Mouse (Mus musculus): ENCODE measurements at regions not wholly inside any gene's neighbourhood (a gene's known extent, or its start where the extent isn't known, plus 50 kb on each side); places are given as distances from the start of the nearest gene placed in this dataset.

DNA sequence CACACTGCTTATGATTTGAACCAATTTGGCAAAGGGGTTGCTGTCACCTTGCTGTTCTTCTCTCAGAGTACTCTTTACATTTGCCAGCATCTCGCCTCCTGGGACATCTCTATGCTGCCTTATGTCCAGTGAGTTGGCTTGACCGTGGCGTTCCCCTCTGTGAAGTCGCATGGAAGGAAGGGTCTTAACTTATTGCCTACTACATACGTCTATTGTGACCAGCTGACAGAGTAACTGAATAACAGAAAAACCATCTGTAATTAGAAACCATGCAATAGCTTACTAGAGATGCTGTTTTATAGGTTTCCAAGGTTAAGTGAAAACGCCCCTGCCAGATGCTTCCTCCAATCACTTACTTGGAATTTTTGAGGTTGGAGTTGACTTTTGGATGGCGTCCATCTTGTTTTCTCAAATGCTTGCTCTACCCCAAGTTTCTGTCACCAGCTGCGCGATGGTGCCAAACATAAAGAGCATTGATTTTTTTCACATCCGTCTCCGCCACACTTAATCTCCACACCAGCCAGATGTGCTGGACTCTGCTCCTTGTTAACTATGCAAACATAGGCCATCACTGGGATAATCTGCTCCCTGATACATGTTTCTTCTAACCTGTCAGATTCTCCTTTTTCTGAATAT is 241.7 kb upstream of the Nt5e start:
- TF ChIP-seq POLR2A (IDR thresholded peaks at IDR 0.05; ENCODE audit: control insufficient read depth, extremely low read depth, insufficient read depth, low read length, poor library complexity), result no peak
- TF ChIP-seq CTCF (IDR thresholded peaks at IDR 0.05; ENCODE audit: borderline replicate concordance, control insufficient read depth, extremely low read depth, insufficient read depth, low read length, poor library complexity), result no peak

Data from thymus, adult 2 months (tissue).